Mouse (Mus musculus): ENCODE measurements at regions not wholly inside any gene's neighbourhood (a gene's known extent, or its start where the extent isn't known, plus 50 kb on each side); places are given as distances from the start of the nearest gene placed in this dataset.

DNA sequence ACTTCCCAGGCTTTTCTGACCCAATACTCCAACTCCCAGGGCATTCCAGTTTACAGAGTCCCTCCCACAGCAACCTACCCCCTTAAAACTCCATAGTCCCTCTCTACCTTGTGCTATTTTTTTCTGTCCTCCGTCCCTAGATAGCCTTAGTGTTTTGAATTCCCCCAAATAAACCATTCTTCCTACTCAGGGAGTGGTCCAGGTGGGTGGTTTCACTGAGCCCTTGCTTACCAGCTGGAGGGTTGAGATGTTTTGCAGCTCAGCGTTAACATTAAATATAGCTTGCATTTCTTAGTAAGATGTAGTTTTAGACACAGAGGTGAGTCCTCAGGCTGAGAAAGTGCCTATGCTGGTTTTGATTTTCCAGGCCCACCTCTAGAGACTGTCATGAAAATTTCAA is 313.0 kb downstream of the Bmper start:
- no peak overlapping the region for H3K9ac ChIP-seq (ENCODE audit: low read length)
- H3K4me2 ChIP-seq (ENCODE audit: low read depth, low read length, severe bottlenecking) = no peak overlapping the region
- H3K9me3 ChIP-seq (ENCODE audit: control insufficient read depth, low read length) = no peaks in the 10 kb centered on the region
- H3K36me3 ChIP-seq (ENCODE audit: control insufficient read depth, insufficient read depth, low read length) = no peaks in the 10 kb centered on the region
- H3K27me3 ChIP-seq (ENCODE audit: control insufficient read depth, insufficient read depth, low read length) = no peaks in the 10 kb centered on the region
- no peak overlapping the region for H3K27ac ChIP-seq (ENCODE audit: low read depth, low read length)
- ATAC-seq (replicated peaks; ENCODE audit: low FRiP score) (no peak), DNase-seq (ENCODE audit: low spot score) (no peak)
- H3K4me1 ChIP-seq (replicated peaks; ENCODE audit: control insufficient read depth, insufficient read depth, low read length) = no peaks in the 10 kb centered on the region
- WGBS = 79% methylated on average over 2 of the region's 2 CpGs
- H3K4me3 ChIP-seq (ENCODE audit: low read depth, low read length) = no peak overlapping the region

DNA sequence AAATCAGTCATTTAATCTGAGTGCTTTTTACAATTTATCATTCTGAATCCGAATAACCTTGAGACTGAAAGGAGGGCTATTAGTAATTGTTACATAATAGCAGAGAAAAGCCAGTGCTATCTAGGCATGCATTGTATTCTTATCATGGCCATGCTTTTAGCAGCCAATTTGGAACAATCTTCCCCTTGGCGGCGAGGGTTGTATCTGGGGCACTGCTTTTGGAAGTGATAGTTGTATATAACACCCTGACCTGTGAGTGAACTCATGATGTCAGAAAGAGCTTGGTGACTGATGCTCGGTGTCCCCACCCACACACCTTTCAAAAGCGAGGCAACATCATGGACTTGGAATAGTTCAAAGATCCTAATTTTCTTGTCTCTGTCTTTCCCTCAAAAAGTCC is 315.2 kb downstream of the Bmper start:
- no peak for ATAC-seq (replicated peaks; ENCODE audit: low FRiP score)
- Histone ChIP-seq H3K4me1 (replicated peaks; ENCODE audit: control insufficient read depth, insufficient read depth, low read length) (no peaks in the 10 kb centered on the region), H3K27me3 (ENCODE audit: control insufficient read depth, insufficient read depth, low read length) (no peaks in the 10 kb centered on the region), H3K9ac (ENCODE audit: low read length) (no peak overlapping the region), H3K36me3 (ENCODE audit: control insufficient read depth, insufficient read depth, low read length) (no peaks in the 10 kb centered on the region), H3K4me3 (ENCODE audit: low read depth, low read length) (no peak overlapping the region), H3K9me3 (ENCODE audit: control insufficient read depth, low read length) (no peaks in the 10 kb centered on the region), H3K4me2 (ENCODE audit: low read depth, low read length, severe bottlenecking) (no peak overlapping the region), H3K27ac (ENCODE audit: low read depth, low read length) (no peak overlapping the region)
- 81% methylated on average over 5 of the region's 5 CpGs for WGBS
- DNase-seq (ENCODE audit: low spot score) = no peak

DNA sequence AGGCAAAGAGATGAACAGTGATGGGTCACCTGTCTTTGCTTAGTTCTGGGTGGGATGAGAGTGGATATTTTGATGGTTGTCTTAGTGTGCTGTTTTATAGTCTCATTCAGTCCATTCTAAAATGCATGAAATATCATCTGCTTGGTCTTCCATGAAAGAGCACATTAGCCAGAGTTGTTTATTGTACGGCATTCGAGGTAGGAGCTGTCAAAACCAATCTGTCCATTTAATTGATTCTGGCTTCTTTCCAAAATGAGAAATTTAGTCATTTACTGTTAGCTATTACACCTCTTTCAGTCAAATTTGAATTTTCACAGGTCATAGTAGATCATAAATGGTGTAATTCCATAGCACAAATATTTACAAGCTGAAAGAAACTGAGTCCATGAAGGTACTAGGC is 328.8 kb downstream of the Bmper start:
- H3K27ac ChIP-seq (ENCODE audit: low read depth, low read length) = no peak overlapping the region
- no peaks in the 10 kb centered on the region for H3K9me3 ChIP-seq (ENCODE audit: control insufficient read depth, low read length)
- DNase-seq (ENCODE audit: low spot score) = no peak
- H3K9ac ChIP-seq (ENCODE audit: low read length) = no peak overlapping the region
- H3K4me3 ChIP-seq (ENCODE audit: low read depth, low read length) = no peak overlapping the region
- no peaks in the 10 kb centered on the region for H3K4me1 ChIP-seq (replicated peaks; ENCODE audit: control insufficient read depth, insufficient read depth, low read length)
- H3K36me3 ChIP-seq (ENCODE audit: control insufficient read depth, insufficient read depth, low read length) = no peaks in the 10 kb centered on the region
- no peak for ATAC-seq (replicated peaks; ENCODE audit: low FRiP score)
- WGBS = 84% methylated on average over 2 of the region's 2 CpGs
- no peaks in the 10 kb centered on the region for H3K27me3 ChIP-seq (ENCODE audit: control insufficient read depth, insufficient read depth, low read length)
- no peak overlapping the region for H3K4me2 ChIP-seq (ENCODE audit: low read depth, low read length, severe bottlenecking)

DNA sequence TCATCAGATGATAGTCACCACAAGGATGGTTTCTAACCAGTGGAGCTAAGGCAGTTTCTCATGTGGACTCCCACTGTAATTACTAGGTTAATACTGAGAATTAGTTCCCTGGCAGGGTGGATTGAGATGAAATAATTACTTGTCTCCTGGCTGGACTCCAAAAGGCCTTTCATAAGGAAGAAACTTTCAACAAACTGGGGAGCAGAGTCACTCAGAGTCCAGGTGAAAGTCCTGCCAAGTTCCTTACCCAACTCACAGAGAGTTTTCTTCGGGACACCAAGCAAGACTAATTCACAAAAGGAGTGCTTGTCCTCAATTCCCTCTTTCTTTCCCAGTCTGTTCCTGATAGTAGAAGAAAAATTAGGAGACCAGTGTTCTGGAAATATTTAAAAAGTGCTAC is 330.9 kb downstream of the Bmper start:
- WGBS = 85% methylated on average over 1 of the region's 1 CpGs
- ATAC-seq (replicated peaks; ENCODE audit: low FRiP score) = no peak

DNA sequence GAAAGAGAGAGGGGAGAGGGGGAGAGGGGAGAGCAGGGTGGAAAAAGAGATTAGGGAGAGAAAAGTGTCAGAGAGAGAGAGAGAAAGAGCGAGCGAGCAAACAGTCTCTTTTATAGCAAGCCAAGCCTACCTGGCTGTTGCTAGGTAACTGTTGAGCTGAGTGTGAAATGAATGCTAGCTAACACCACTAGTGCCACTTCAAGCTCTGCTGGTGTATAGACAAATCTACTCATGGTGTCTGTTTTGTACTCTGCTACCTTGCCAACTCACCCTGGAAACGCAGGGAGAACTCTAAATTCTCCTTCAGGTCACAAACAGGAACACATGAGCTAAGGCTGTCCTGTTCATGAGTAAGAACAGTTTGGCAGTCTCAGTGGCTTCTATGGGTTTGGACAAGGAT is 334.7 kb downstream of the Bmper start:
- ATAC-seq (replicated peaks; ENCODE audit: low FRiP score) = no peak
- 71% methylated on average over 3 of the region's 3 CpGs for WGBS
- no peaks in the 10 kb centered on the region for H3K27me3 ChIP-seq (ENCODE audit: control insufficient read depth, insufficient read depth, low read length)

More for the DNA sequence above, 330.9 kb downstream of the Bmper start:
- no peak for DNase-seq (ENCODE audit: low spot score)
- no peak overlapping the region for H3K9ac ChIP-seq (ENCODE audit: low read length)
- no peak overlapping the region for H3K27ac ChIP-seq (ENCODE audit: low read depth, low read length)
- no peak overlapping the region for H3K4me2 ChIP-seq (ENCODE audit: low read depth, low read length, severe bottlenecking)
- no peak overlapping the region for H3K4me3 ChIP-seq (ENCODE audit: low read depth, low read length)
- H3K4me1 ChIP-seq (replicated peaks; ENCODE audit: control insufficient read depth, insufficient read depth, low read length) = no peaks in the 10 kb centered on the region
- no peaks in the 10 kb centered on the region for H3K9me3 ChIP-seq (ENCODE audit: control insufficient read depth, low read length)
- no peaks in the 10 kb centered on the region for H3K27me3 ChIP-seq (ENCODE audit: control insufficient read depth, insufficient read depth, low read length)
- H3K36me3 ChIP-seq (ENCODE audit: control insufficient read depth, insufficient read depth, low read length) = no peaks in the 10 kb centered on the region

DNA sequence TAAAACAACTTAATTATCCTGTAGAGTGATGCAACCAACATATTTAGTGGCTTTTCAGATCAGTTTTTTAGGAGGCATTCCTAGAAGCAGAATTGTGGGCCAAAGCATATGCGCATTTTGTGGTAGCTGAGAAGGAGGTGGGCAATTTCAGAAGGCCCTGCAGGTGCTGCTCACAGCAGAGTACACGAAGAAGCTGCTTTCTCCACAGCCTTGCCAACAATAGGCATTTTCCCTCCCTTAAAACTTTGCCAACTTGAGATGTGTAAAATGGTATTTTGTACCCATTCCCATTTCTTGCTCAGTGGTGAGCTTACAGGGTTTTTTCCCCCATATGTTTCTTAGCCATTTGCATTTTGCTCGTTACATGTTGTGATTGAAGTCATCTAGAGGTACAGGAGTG is 339.0 kb downstream of the Bmper start:
- Histone ChIP-seq H3K4me2 (ENCODE audit: low read depth, low read length, severe bottlenecking) (no peak overlapping the region), H3K9ac (ENCODE audit: low read length) (no peak overlapping the region), H3K4me1 (replicated peaks; ENCODE audit: control insufficient read depth, insufficient read depth, low read length) (no peaks in the 10 kb centered on the region), H3K36me3 (ENCODE audit: control insufficient read depth, insufficient read depth, low read length) (no peaks in the 10 kb centered on the region), H3K27ac (ENCODE audit: low read depth, low read length) (no peak overlapping the region), H3K9me3 (ENCODE audit: control insufficient read depth, low read length) (no peaks in the 10 kb centered on the region), H3K4me3 (ENCODE audit: low read depth, low read length) (no peak overlapping the region), H3K27me3 (ENCODE audit: control insufficient read depth, insufficient read depth, low read length) (no peaks in the 10 kb centered on the region)
- WGBS = 76% methylated on average over 3 of the region's 3 CpGs
- no peak for ATAC-seq (replicated peaks; ENCODE audit: low FRiP score)
- no peak for DNase-seq (ENCODE audit: low spot score)

More for the DNA sequence above, 334.7 kb downstream of the Bmper start:
- Histone ChIP-seq H3K27ac (ENCODE audit: low read depth, low read length) (no peak overlapping the region), H3K4me2 (ENCODE audit: low read depth, low read length, severe bottlenecking) (no peak overlapping the region), H3K36me3 (ENCODE audit: control insufficient read depth, insufficient read depth, low read length) (no peaks in the 10 kb centered on the region), H3K9ac (ENCODE audit: low read length) (no peak overlapping the region), H3K4me3 (ENCODE audit: low read depth, low read length) (no peak overlapping the region), H3K9me3 (ENCODE audit: control insufficient read depth, low read length) (no peaks in the 10 kb centered on the region), H3K4me1 (replicated peaks; ENCODE audit: control insufficient read depth, insufficient read depth, low read length) (no peaks in the 10 kb centered on the region)
- no peak for DNase-seq (ENCODE audit: low spot score)

DNA sequence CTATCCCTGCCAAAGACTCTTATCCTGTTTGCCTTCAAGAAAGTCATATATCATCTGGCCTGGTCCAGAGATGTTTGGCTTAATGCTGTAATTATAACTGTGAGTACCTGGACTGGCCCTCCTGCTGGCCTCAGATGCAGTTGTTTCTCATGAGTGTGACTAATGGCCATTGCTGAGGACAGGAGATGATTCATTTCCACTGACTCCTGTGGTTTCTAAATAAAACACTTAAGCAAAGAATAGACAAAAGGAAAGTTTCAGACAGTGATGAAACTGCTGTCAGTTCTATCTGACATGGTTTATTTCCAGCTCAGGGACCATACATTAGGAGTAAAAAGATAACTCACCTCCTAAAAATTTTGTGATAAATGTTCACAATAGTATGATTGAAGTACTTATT is 344.2 kb downstream of the Bmper start:
- H3K27ac ChIP-seq (ENCODE audit: low read depth, low read length) = no peak overlapping the region
- H3K9ac ChIP-seq (ENCODE audit: low read length) = no peak overlapping the region
- DNase-seq (ENCODE audit: low spot score) (no peak), ATAC-seq (replicated peaks; ENCODE audit: low FRiP score) (no peak)
- H3K27me3 ChIP-seq (ENCODE audit: control insufficient read depth, insufficient read depth, low read length) = no peaks in the 10 kb centered on the region
- H3K4me1 ChIP-seq (replicated peaks; ENCODE audit: control insufficient read depth, insufficient read depth, low read length) = no peaks in the 10 kb centered on the region
- H3K4me2 ChIP-seq (ENCODE audit: low read depth, low read length, severe bottlenecking) = no peak overlapping the region
- no peak overlapping the region for H3K4me3 ChIP-seq (ENCODE audit: low read depth, low read length)
- H3K36me3 ChIP-seq (ENCODE audit: control insufficient read depth, insufficient read depth, low read length) = no peaks in the 10 kb centered on the region
- no peaks in the 10 kb centered on the region for H3K9me3 ChIP-seq (ENCODE audit: control insufficient read depth, low read length)

DNA sequence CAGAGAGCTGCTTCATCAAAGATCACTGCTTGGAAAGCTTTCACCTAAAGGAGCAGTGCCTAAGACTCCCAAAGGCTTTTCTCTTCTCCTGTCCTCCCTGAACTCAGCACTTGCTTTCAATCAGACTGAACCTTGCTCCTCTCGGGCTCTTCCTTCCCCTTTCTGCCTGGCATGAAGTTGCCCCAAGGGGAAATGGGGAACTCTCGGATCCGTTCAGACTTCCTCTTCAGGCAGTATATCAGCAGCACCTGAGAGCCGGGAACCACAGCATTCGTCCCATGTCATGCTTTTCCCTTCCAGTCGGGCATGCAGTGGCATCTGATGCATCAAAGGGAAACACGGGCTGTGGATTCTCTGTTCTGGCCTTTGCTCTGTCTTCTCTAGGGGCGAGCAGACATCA is 347.3 kb downstream of the Bmper start:
- Histone ChIP-seq H3K4me2 (ENCODE audit: low read depth, low read length, severe bottlenecking) (no peak overlapping the region), H3K9me3 (ENCODE audit: control insufficient read depth, low read length) (no peaks in the 10 kb centered on the region), H3K9ac (ENCODE audit: low read length) (no peak overlapping the region), H3K27me3 (ENCODE audit: control insufficient read depth, insufficient read depth, low read length) (no peaks in the 10 kb centered on the region), H3K4me3 (ENCODE audit: low read depth, low read length) (no peak overlapping the region), H3K4me1 (replicated peaks; ENCODE audit: control insufficient read depth, insufficient read depth, low read length) (no peaks in the 10 kb centered on the region), H3K27ac (ENCODE audit: low read depth, low read length) (no peak overlapping the region), H3K36me3 (ENCODE audit: control insufficient read depth, insufficient read depth, low read length) (no peaks in the 10 kb centered on the region)
- ATAC-seq (replicated peaks; ENCODE audit: low FRiP score) = no peak
- WGBS = 71% methylated on average over 8 of the region's 8 CpGs
- no peak for DNase-seq (ENCODE audit: low spot score)

DNA sequence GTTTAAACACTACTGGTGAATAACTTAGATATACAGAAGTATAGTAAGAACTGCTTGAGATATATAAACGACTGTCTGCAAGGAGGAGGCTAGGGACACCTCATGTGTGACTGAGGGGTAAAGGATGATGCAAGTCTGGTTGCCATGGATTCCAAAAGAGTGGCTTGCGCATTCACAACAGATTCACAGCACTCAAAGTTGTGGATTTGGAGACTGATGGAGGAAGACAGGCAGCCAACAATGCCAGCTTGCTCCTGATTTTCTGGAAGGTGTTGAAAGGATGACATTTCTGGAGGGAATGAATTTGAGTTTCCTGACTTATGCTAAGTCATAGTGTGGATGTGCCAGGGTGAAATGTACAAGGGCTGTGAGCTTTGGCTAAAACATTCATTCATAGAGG is 353.4 kb downstream of the Bmper start:
- Histone ChIP-seq H3K27ac (ENCODE audit: low read depth, low read length) (no peak overlapping the region), H3K4me3 (ENCODE audit: low read depth, low read length) (no peak overlapping the region), H3K4me1 (replicated peaks; ENCODE audit: control insufficient read depth, insufficient read depth, low read length) (no peaks in the 10 kb centered on the region), H3K4me2 (ENCODE audit: low read depth, low read length, severe bottlenecking) (no peak overlapping the region), H3K27me3 (ENCODE audit: control insufficient read depth, insufficient read depth, low read length) (no peaks in the 10 kb centered on the region), H3K9me3 (ENCODE audit: control insufficient read depth, low read length) (no peaks in the 10 kb centered on the region), H3K9ac (ENCODE audit: low read length) (no peak overlapping the region), H3K36me3 (ENCODE audit: control insufficient read depth, insufficient read depth, low read length) (no peaks in the 10 kb centered on the region)
- 79% methylated on average over 2 of the region's 2 CpGs for WGBS
- DNase-seq (ENCODE audit: low spot score) (no peak), ATAC-seq (replicated peaks; ENCODE audit: low FRiP score) (no peak)
